Mouse (Mus musculus) bone marrow macrophage, adult 2 months (primary cell): Measurements from ENCODE around the gene Fsd2. TPM values are rescaled to one million over a fixed set of nuclear protein-coding genes. Genes with fewer than 3 reads are reported as not detected.

Experiments
- H3K27ac ChIP-seq: 2 replicates; pipeline ENCODE4 v1.5.1; 2012; ENCODE audit warnings: low read depth, low read length; ENCODE audit not compliant: insufficient read depth
- H3K4me1 ChIP-seq: 2 replicates; pipeline ENCODE4 v1.6.1; 2012; ENCODE audit warnings: low read length; ENCODE audit not compliant: control insufficient read depth, insufficient read depth
- H3K4me3 ChIP-seq: 2 replicates; pipeline ENCODE4 v1.5.1; 2012; ENCODE audit warnings: mild to moderate bottlenecking, low read length, moderate library complexity; ENCODE audit not compliant: insufficient read depth
- CTCF ChIP-seq: IDR thresholded peaks from 2 replicates; pipeline ENCODE4 v1.5.1; 2012; ENCODE audit warnings: low read depth, mild to moderate bottlenecking, low read length, moderate library complexity
- POLR2A ChIP-seq: IDR thresholded peaks from 2 replicates; pipeline ENCODE4 v1.6.1; 2012; ENCODE audit warnings: mild to moderate bottlenecking, low read depth, low read length, borderline replicate concordance
- polyA plus RNA-seq: library from polyadenylated mRNA; stranded (reverse); fragments of >200 nt; gene quantifications from 2 replicates; pipeline ENCODE4 v1.2.4, GENCODE M21; 2012; ENCODE audit not compliant: missing spikeins, insufficient read depth, insufficient read length

Gene Fsd2
- polyA plus RNA-seq, 1 experiment, result 0.32 TPM

DNA sequence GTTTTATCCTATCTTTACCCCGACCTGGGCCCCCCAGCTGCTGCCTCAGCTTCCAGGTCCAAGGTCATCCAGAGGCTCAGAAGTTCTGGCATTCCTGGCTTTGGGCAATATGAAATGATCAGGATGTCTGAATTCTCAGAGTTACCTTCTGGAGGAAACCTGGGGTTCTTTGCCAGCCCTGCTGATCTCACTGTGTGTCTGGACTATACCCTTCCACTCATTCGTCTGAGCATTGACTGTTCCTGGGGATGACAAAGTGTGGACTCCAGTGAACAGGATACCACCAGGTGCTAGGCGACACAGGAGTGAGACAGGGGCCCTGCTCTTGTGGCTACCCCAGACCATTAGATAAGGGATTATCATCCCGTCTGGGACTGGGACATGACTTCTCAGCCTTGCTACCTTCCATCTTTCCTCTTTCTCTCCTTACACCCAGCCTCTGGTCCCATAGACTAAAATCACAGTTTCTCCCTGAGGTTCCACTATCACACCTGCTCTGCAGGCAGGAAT is 3.2 kb downstream of the Fsd2 start:
- no peak overlapping the region for H3K27ac ChIP-seq
- no peak for TF ChIP-seq CTCF
- no peak for TF ChIP-seq POLR2A
- no peaks in the 10 kb centered on the region for H3K4me1 ChIP-seq
- H3K4me3 ChIP-seq, result no peak overlapping the region

DNA sequence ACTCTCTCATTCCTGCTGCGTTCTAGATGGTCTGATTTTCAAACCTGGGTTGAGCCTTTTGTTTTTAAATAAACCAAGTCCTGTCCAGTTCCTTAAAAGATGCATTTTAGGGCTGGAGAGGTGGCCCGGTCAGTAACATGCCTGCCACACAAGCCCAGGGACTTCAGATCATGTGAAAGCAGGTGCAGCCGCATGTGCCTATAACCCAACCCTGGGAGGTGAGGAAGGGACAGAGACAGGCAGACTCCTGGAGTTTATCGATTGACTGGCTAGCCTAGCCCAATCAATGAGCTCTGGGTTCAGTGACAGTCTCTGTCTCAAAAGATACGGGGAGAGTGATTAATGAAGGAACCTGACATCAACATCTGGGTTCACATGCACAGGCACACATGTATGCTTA is 5.5 kb downstream of the Fsd2 start:
- TF ChIP-seq POLR2A, result no peak
- no peak for TF ChIP-seq CTCF
- Histone ChIP-seq H3K27ac (no peak overlapping the region), H3K4me1 (no peaks in the 10 kb centered on the region), H3K4me3 (no peak overlapping the region)

- Histone ChIP-seq H3K4me3 (no peak overlapping the region), H3K27ac (no peak overlapping the region), H3K4me1 (no peaks in the 10 kb centered on the region)
- TF ChIP-seq POLR2A (no peak), CTCF (no peak)
These were observed 6.4 kb downstream of the Fsd2 start for GRCm38 (mm10) chr7:81560101-81561049.

- Histone ChIP-seq H3K4me1 (no peaks in the 10 kb centered on the region), H3K27ac (no peak overlapping the region), H3K4me3 (no peak overlapping the region)
- TF ChIP-seq CTCF, result no peak
- no peak for TF ChIP-seq POLR2A
These were observed 7.3 kb downstream of the Fsd2 start for GRCm38 (mm10) chr7:81559231-81559980.

GRCm38 (mm10) chr7:81557985-81558360 is 8.8 kb downstream of the Fsd2 start:
- no peak overlapping the region for H3K27ac ChIP-seq
- TF ChIP-seq CTCF (no peak), POLR2A (no peak)
- H3K4me1 ChIP-seq, result no peaks in the 10 kb centered on the region
- H3K4me3 ChIP-seq, result no peak overlapping the region

DNA sequence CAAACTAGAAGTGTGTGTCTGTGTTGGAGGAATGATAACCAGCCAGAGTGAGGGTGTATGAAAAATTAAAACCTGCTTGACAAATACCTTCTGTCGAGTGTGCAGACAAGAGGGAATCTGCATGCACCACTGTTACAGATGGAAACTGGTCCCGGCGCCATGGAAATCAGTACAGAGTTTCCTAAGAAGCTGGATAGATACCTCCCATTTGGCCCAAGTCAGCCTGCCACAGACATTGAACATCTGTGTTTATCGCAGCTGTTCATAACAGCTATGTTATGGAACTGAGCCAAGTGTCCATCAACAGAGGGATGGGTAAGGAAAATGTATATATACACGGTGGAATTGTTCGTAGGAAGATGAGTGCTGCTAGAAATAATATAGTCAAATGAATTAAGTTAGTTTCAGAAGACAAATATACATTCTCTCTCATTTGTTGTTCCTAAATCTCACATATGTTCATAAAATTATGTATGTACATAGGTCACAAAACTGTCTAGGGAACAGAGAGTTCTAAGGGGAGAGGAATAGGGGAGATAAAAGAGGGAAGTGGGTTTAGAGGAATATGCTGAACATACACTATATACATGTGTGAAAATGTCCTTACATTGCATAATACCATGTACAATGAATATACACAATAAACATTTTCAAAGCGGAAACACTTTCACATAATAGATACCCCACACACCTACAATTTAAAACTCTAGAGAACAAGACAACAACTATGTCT is 9.3 kb downstream of the Fsd2 start:
- Histone ChIP-seq H3K27ac (no peak overlapping the region), H3K4me1 (no peaks in the 10 kb centered on the region), H3K4me3 (no peak overlapping the region)
- TF ChIP-seq POLR2A, result no peak
- no peak for TF ChIP-seq CTCF

DNA sequence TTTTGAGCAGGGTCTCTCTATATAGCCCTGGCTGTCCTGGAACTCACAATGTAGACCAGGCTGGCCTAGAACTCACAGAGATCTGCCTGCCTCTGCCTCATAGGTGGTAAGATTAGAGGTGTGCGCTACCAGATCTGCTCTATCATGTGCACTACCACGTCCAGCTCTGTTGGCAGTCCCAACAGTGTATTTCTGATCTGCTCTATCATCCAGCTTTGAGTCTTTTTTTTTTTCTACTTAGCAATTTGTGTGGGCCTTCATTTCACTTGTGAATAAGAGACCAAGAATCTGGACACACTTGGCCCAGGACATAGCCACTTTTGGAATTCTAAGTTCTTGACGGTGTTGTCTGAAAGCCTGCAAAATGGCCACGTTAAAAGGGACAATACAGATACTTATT is 9.9 kb downstream of the Fsd2 start:
- TF ChIP-seq CTCF (no peak), POLR2A (no peak)
- H3K27ac ChIP-seq, result no peak overlapping the region
- no peak overlapping the region for H3K4me3 ChIP-seq

DNA sequence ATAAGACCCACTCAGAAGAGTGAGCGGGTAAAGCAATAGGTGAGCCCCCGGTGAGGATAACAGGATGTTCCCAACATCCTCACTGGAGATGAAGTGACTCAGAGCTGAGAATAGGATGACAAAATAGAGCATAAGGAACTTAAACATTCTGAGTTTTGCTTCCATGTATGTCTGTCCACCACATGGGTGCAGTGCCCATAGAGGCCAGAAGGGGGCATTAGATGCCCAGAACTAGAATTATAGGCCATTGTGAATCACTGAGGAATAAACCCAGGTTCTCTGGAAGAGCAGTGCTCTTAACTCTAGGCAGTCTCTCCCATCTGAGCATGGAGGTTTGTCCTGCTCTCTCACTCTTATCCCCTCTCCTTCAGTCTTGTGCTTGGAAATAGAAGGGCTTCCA is 12.4 kb downstream of the Fsd2 start:
- no peaks in the 10 kb centered on the region for H3K4me1 ChIP-seq
- no peak overlapping the region for H3K4me3 ChIP-seq
- H3K27ac ChIP-seq, result no peak overlapping the region
- TF ChIP-seq POLR2A, result no peak
- TF ChIP-seq CTCF, result no peak

More for the DNA sequence above, 9.9 kb downstream of the Fsd2 start:
- no peaks in the 10 kb centered on the region for H3K4me1 ChIP-seq

DNA sequence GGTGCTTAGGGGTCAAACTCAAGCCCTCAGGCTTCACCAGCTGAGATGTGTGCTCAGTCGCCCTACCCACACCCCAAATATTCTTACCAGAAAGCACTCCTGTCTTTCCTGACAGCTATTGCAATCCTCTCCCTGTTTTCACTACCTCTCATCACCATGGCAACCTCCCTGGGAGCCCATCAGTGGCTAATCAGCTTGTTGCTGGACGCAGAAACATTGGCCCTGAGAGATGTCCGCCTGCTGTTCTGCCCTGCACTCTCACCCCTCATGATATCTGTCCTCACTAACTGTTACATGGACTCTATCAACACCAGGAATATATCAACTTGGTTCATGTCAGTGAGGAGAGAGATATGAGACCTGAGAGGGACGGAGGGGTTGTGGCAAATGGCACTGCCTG is 13.2 kb downstream of the Fsd2 start:
- H3K4me1 ChIP-seq, result no peaks in the 10 kb centered on the region; the same call in 1 of the 2 replicates
- H3K4me3 ChIP-seq, result no peak overlapping the region
- H3K27ac ChIP-seq, result no peak overlapping the region
- TF ChIP-seq POLR2A (no peak), CTCF (no peak)

DNA sequence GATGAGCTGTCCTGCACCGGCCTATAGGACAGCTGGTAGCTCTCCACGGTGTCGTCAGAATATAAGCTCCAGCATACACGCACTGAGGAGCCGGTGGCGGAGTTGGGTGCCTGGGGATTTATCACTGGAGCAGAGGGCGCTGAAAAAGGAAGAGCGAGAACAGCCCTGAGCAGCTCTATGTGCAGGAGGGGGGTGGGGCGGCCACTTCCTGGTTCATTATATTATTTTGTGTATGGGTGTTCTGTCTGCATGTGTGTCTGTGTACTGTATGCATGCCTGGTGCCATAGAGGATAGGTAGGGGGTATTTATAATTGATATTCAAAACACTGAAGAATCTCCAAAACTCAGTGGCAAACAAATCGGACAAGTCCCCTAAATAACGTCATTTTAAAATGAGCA is 17.9 kb downstream of the Fsd2 start:
- TF ChIP-seq POLR2A, result no peak
- no peak for TF ChIP-seq CTCF
- H3K4me3 ChIP-seq, result no peak overlapping the region
- H3K4me1 ChIP-seq, result no peaks in the 10 kb centered on the region; the same call in 1 of the 2 replicates
- H3K27ac ChIP-seq, result no peak overlapping the region
